Mouse (Mus musculus) forebrain, embryonic 10.5 days (tissue): ENCODE results near the gene Rpp25. TPM values are rescaled to one million over a fixed set of nuclear protein-coding genes. Genes with fewer than 3 reads are reported as not detected.

Experiments used
- DNase-seq: peaks from one replicate; pipeline ENCODE4 v3.0.0-alpha.2; 2017; ENCODE audit warnings: low spot score; ENCODE audit errors: extremely low spot score
- H3K27ac ChIP-seq: fragments of 300-500 bp; sonication (generic); 2 replicates; pipeline ENCODE4 v1.5.1; 2016; ENCODE audit warnings: mild to moderate bottlenecking
- H3K27me3 ChIP-seq: fragments of 300-500 bp; sonication (generic); 2 replicates; pipeline ENCODE4 v1.6.1; 2016; ENCODE audit warnings: mild to moderate bottlenecking; ENCODE audit not compliant: poor library complexity, severe bottlenecking
- H3K36me3 ChIP-seq: fragments of 300-500 bp; sonication (generic); replicated peaks from 2 replicates; pipeline ENCODE4 v1.6.1; 2016; ENCODE audit warnings: mild to moderate bottlenecking, moderate library complexity
- H3K4me1 ChIP-seq: fragments of 300-500 bp; sonication (generic); 2 replicates; pipeline ENCODE4 v1.6.1; 2016
- H3K4me3 ChIP-seq: fragments of 300-500 bp; sonication (generic); 2 replicates; pipeline ENCODE4 v1.5.1; 2016; ENCODE audit warnings: mild to moderate bottlenecking, moderate library complexity
- H3K9me3 ChIP-seq: fragments of 300-500 bp; sonication (generic); 2 replicates; pipeline ENCODE4 v1.6.1; 2016; ENCODE audit warnings: mild to moderate bottlenecking, moderate library complexity
- WGBS: fragments of 180-500 bp; shearing (Covaris S2); methylation state at CpG from one replicate; pipeline ENCODE4 v1.1.7; 2016; 5-methylcytosine and 5-hydroxymethylcytosine counted together
- polyA plus RNA-seq: library from polyadenylated mRNA; unstranded; fragments of >200 nt; fragmentation: Nextera tagmentation; extraction: Ambion mirVana; gene quantifications from 2 replicates; pipeline ENCODE4 v1.2.1, GENCODE M21; 2016

Rpp25 gene
- polyA plus RNA-seq, 1 experiment from 2014 or later = 1.4 TPM

- H3K4me1 ChIP-seq = peaks cover 20% of the 10 kb centered on the region
- no peak overlapping the region for H3K27ac ChIP-seq
- WGBS = 96% methylated on average over 4 of the region's 4 CpGs
- no peak for DNase-seq
- no peaks in the 10 kb centered on the region for H3K27me3 ChIP-seq
- no peaks in the 10 kb centered on the region for H3K9me3 ChIP-seq
- H3K36me3 ChIP-seq = peaks cover 66% of the 10 kb centered on the region
- H3K4me3 ChIP-seq = no peak overlapping the region
Measured at GRCm38 (mm10) chr9:57549186-57549585, 45.4 kb downstream of the Rpp25 start.

- no peak overlapping the region for H3K4me3 ChIP-seq
- H3K36me3 ChIP-seq = peaks cover 55% of the 10 kb centered on the region
- no peaks in the 10 kb centered on the region for H3K9me3 ChIP-seq
- no peaks in the 10 kb centered on the region for H3K27me3 ChIP-seq
- whole genome bisulfite sequencing = 89% methylated on average over 11 of the region's 11 CpGs
- peaks cover 31% of the 10 kb centered on the region for H3K4me1 ChIP-seq
- DNase-seq = no peak
- no peak overlapping the region for H3K27ac ChIP-seq
Measured at GRCm38 (mm10) chr9:57550126-57550862, 46.5 kb downstream of the Rpp25 start.

GRCm38 (mm10) chr9:57552139-57552887 lies 48.5 kb downstream of the Rpp25 start, which contains the start of gene Mpi:
Gene Mpi (minus strand): TSS chr9:57552763.
- WGBS = 1% methylated on average over 28 of the region's 28 CpGs
- peak within 1 kb of the TSS; percentile 85 for H3K27ac ChIP-seq
- DNase-seq = peak; percentile 72
- peak within 1 kb of the TSS; percentile 81 for H3K4me3 ChIP-seq
- no peaks in the 10 kb centered on the region for H3K9me3 ChIP-seq
- H3K36me3 ChIP-seq = peaks cover 36% of the 10 kb centered on the region
- no peaks in the 10 kb centered on the region for H3K27me3 ChIP-seq
- H3K4me1 ChIP-seq = peaks cover 31% of the 10 kb centered on the region

GRCm38 (mm10) chr9:57553119-57553518 lies 49.3 kb downstream of the Rpp25 start:
- H3K4me3 ChIP-seq = peak overlapping the region; percentile 81; the same call in 1 of the 2 replicates

GRCm38 (mm10) chr9:57554753-57555152 lies 50.9 kb downstream of the Rpp25 start:
- Histone ChIP-seq H3K27ac (no peak overlapping the region), H3K36me3 (peaks cover 11% of the 10 kb centered on the region), H3K27me3 (no peaks in the 10 kb centered on the region), H3K9me3 (no peaks in the 10 kb centered on the region), H3K4me1 (peaks cover 31% of the 10 kb centered on the region), H3K4me3 (no peak overlapping the region)
- 48% methylated on average over 3 of the region's 3 CpGs for WGBS
- no peak for DNase-seq

More at GRCm38 (mm10) chr9:57553119-57553518, 49.3 kb downstream of the Rpp25 start:
- Histone ChIP-seq H3K27ac (no peak overlapping the region), H3K36me3 (peaks cover 28% of the 10 kb centered on the region), H3K4me1 (peaks cover 31% of the 10 kb centered on the region), H3K27me3 (no peaks in the 10 kb centered on the region), H3K9me3 (no peaks in the 10 kb centered on the region)
- DNase-seq = no peak
- 68% methylated on average over 11 of the region's 11 CpGs for WGBS

Other genes starting within 250 kb of the Rpp25 start
- 14.8 and 15.6 TPM in 2 replicates for gene 1700017B05Rik, start 241.4 kb upstream of the Rpp25 start, polyA plus RNA-seq
- gene Ppcdc, start 63.9 kb upstream of the Rpp25 start, polyA plus RNA-seq = 24.8 and 25.6 TPM in 2 replicates
- gene Scamp5, start 36.0 kb upstream of the Rpp25 start, polyA plus RNA-seq = 12.9 and 15.5 TPM in 2 replicates
- 686 and 693 TPM in 2 replicates for gene Cox5a, start 17.2 kb downstream of the Rpp25 start, polyA plus RNA-seq
- 17.7 and 18.7 TPM in 2 replicates for gene Fam219b, start 33.5 kb downstream of the Rpp25 start, polyA plus RNA-seq
- gene Mpi, start 48.7 kb downstream of the Rpp25 start, polyA plus RNA-seq = 63.2 and 66.9 TPM in 2 replicates
- gene Scamp2, start 56.9 kb downstream of the Rpp25 start, polyA plus RNA-seq = 51.1 and 52.8 TPM in 2 replicates
- gene Ulk3, start 85.4 kb downstream of the Rpp25 start, polyA plus RNA-seq = 12.8 and 14.7 TPM in 2 replicates
- 1.9 and 2.9 TPM in 2 replicates for gene Cplx3, start 102.3 kb downstream of the Rpp25 start, polyA plus RNA-seq
- gene Lman1l, start 116.7 kb downstream of the Rpp25 start, polyA plus RNA-seq = not detected in 2 replicates
- gene Csk, start 149.6 kb downstream of the Rpp25 start, polyA plus RNA-seq = 28.8 and 33.9 TPM in 2 replicates
- gene Cyp1a2, start 179.7 kb downstream of the Rpp25 start, polyA plus RNA-seq = not detected in 2 replicates
- 0.14 TPM in 1 of 2 replicates, not detected in the other for gene Cyp1a1, start 183.9 kb downstream of the Rpp25 start, polyA plus RNA-seq
- gene Edc3, start 204.5 kb downstream of the Rpp25 start, polyA plus RNA-seq = 42.8 and 43.9 TPM in 2 replicates